Mouse (Mus musculus) neutrophil, adult 83 days (primary cell): ENCODE results near the gene Apc2. TPM values are rescaled to one million over a fixed set of nuclear protein-coding genes. Genes with fewer than 3 reads are reported as not detected.

ENCODE experiments used
- total RNA-seq, 2 experiments: library from RNA; stranded (reverse); gene quantifications; one replicate each; pipeline ENCODE4 v1.2.4; 2023

The Apc2 gene
- not detected for total RNA-seq

GRCm38 (mm10) chr10:80295618-80296425 lies at the start of gene Apc2:
Gene Apc2 (plus strand): TSS chr10:80295977.

DNA sequence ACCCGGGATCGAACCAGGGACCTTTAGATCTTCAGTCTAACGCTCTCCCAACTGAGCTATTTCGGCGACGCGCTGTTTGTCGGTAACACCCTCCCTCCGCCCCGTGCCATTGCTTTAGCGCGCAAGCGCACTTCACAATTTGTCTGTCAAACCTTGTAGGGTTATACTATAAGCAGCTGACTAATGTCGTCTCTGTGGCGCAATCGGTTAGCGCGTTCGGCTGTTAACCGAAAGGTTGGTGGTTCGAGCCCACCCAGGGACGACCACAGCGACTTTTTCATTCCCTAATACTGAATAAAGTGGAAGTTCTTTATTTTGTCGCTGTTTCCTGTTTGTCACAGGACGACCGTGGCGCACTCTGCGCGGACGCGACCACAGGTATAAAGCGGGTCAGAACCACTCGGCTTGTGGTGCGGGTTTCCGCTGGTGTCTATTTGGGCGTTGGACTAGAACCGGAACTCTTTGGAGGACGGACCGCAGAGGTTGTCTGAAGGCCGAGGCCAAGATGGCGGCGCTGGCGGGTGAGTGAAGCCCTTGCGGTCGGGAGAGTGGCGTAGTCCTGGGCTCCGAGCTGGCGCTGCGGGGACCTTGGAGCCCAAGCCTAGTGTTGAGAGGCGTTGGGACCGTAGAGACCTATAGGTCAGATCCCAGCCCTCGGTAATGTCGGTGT lies 46.7 kb upstream of the Apc2 start, which contains the start of gene Ndufs7:
Gene Ndufs7, plus strand, starts transcription at position 151 of the 670 bp plus-strand sequence.

GRCm38 (mm10) chr10:80260642-80261584 lies 34.9 kb upstream of the Apc2 start, which contains the start of the genes Gamt and Dazap1:
Gene Gamt (minus strand): TSS chr10:80261012.
Gene Dazap1 (plus strand): TSS chr10:80261486.

GRCm38 (mm10) chr10:80292251-80293146 lies 3.3 kb upstream of the Apc2 start, which contains the start of gene Rps15:
Gene Rps15 (plus strand): TSS chr10:80292453.

DNA sequence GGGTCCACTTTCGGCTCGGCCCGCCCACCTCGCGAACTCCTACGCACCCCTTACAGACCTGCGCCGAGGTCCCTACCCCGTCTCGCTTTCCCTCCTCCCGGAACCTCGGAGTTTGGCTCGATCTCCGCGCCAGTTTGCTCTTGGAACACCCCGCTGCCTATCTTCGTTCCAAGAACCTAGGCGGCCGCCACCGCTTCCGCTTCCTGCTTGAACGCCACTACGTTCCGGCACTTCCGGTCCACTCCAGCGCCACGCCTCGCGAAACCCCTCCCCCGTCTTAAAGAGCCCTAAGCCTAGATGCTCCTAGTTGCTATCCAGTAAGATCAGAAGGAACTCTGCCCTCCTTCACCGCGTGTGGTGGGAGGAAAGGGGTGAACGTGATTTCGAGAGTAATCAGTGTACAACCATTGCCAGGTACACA lies 24.6 kb downstream of the Apc2 start, which contains the start of gene 2310011J03Rik:
Gene 2310011J03Rik, minus strand, starts transcription at position 198 of the 421 bp plus-strand sequence.

GRCm38 (mm10) chr10:80329273-80330081 lies 33.7 kb downstream of the Apc2 start, which contains the start of the genes Pcsk4 and Reep6:
Gene Pcsk4 (minus strand): TSS chr10:80329498.
Gene Reep6 (plus strand): TSS chr10:80329953.

DNA sequence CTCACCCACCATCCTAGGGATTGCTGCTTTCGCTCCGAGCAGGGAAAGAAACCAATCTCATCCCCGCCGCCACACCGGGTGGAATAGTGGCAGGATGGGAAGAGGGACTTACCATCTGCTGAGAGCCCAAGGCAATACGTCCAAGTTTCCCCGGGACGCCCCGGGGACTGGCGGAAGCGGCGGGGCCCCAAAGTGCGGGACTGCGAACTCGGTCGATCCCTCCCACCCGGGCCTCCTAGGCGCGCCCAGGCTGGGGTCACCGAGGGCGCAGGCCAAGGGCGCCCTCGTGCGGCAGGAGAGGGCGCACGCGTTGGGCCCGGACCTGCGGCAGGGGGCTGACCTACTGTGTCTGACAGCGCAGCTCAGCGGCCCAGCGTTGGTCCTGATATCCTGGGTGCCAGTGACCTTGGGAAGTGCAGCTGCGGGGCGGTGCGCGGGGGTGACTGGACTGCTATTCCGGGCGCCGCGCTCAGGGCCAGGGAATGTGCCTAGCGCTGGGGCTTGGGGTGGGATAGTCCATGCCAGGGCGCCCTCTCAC lies 52.5 kb downstream of the Apc2 start, which contains the start of gene Adamtsl5:
Gene Adamtsl5, minus strand, starts transcription at position 169 of the 538 bp plus-strand sequence.

DNA sequence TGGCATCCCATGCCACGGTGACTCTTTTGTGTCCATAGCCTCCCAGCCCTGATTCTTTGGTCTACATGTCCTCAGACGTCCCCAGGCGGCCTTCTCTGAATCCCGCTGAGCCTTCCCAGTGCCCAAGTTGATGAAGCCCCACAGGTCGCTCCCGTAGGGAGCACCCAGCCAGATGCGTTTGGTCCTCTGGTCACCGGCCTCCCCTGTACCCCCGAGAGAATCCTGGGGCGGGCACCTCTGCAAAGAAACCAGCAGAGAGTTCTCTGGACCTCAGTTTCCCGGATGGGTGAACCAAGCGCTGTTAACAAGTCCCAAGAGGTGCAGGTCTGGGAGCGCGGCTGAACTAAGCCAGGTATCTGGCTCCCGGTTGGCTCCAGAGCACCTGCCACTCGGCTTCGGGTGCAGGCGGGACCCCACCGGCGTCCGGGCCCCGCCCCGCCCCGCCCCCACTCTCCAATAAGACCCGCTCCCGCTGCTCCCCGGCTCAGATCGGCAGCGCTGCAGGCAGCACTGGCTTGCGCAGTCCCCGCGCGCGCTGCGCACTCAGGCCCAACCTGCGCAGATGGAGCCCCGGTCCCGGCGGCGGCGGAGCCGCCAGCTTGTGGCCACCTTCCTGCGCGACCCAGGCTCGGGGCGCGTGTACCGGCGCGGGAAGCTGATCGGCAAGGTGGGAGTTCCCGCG lies 60.4 kb downstream of the Apc2 start, which contains the start of gene Plk5:
Gene Plk5, plus strand, starts transcription at position 459 of the 682 bp plus-strand sequence.

Other genes starting within 250 kb of the Apc2 start
- gene Gpx4, start 248.8 kb upstream of the Apc2 start, total RNA-seq, result 100 to 1,000 TPM; 313 to 334 TPM
- gene Sbno2, start 190.4 kb upstream of the Apc2 start, total RNA-seq, result 100 to 1,000 TPM; 125 to 162 TPM
- 100 to 1,000 TPM; 175 to 179 TPM for gene Stk11, start 180.2 kb upstream of the Apc2 start, total RNA-seq
- 100 to 1,000 TPM; 122 to 126 TPM for gene Atp5d, start 157.3 kb upstream of the Apc2 start, total RNA-seq
- 1 to 10 TPM; 1.3 to 1.7 TPM for gene Cbarp, start 155.1 kb upstream of the Apc2 start, total RNA-seq
- 100 to 1,000 TPM; 232 to 270 TPM for gene Midn, start 147.7 kb upstream of the Apc2 start, total RNA-seq
- gene Cirbp, start 130.0 kb upstream of the Apc2 start, total RNA-seq, result 10 to 100 TPM; 33.5 to 40.3 TPM
- gene 1600002K03Rik, start 123.0 kb upstream of the Apc2 start, total RNA-seq, result 1 to 10 TPM; 5.4 to 6.7 TPM
- under 1 TPM in 1 of 2 experiments, not detected in 1; 0.24 TPM for gene Efna2, start 116.5 kb upstream of the Apc2 start, total RNA-seq
- gene Mum1, start 69.5 kb upstream of the Apc2 start, total RNA-seq, result 10 to 100 TPM; 32.2 to 32.6 TPM
- gene Ndufs7, start 46.9 kb upstream of the Apc2 start, total RNA-seq, result 10 to 100 TPM; 62.6 to 65.8 TPM
- gene Gamt, start 35.0 kb upstream of the Apc2 start, total RNA-seq, result 1 to 10 TPM; 4.8 to 8.8 TPM
- 100 to 1,000 TPM in 1 of 2 experiments, 10 to 100 TPM in 1; 96.6 to 113 TPM for gene Dazap1, start 34.5 kb upstream of the Apc2 start, total RNA-seq
- 100 to 1,000 TPM; 865 to 877 TPM for gene Rps15, start 3.5 kb upstream of the Apc2 start, total RNA-seq
- 10 to 100 TPM; 21.5 to 26.4 TPM for gene 2310011J03Rik, start 24.6 kb downstream of the Apc2 start, total RNA-seq
- under 1 TPM in 1 of 2 experiments, not detected in 1; 0.66 TPM for gene Pcsk4, start 33.5 kb downstream of the Apc2 start, total RNA-seq
- 1 to 10 TPM; 3.3 to 3.6 TPM for gene Reep6, start 34.0 kb downstream of the Apc2 start, total RNA-seq
- under 1 TPM; 0.53 to 0.55 TPM for gene Adamtsl5, start 52.4 kb downstream of the Apc2 start, total RNA-seq
- gene Plk5, start 60.5 kb downstream of the Apc2 start, total RNA-seq, result not detected
- gene Mex3d, start 91.7 kb downstream of the Apc2 start, total RNA-seq, result 1 to 10 TPM; 3.3 to 4.2 TPM
- gene Mbd3, start 103.6 kb downstream of the Apc2 start, total RNA-seq, result 10 to 100 TPM; 41.9 to 49.5 TPM
- 100 to 1,000 TPM; 101 to 112 TPM for gene Uqcr11, start 110.9 kb downstream of the Apc2 start, total RNA-seq
- 10 to 100 TPM; 50.5 to 63.1 TPM for gene Tcf3, start 137.7 kb downstream of the Apc2 start, total RNA-seq
- gene Onecut3, start 198.9 kb downstream of the Apc2 start, total RNA-seq, result not detected
- under 1 TPM; 0.11 TPM for gene Atp8b3, start 243.1 kb downstream of the Apc2 start, total RNA-seq